Mouse (Mus musculus) heart, embryonic 10.5 days (tissue): ENCODE data around the gene Wnt4. TPM values are rescaled to one million over a fixed set of nuclear protein-coding genes. Genes with fewer than 3 reads are reported as not detected.

ENCODE experiments used
- DNase-seq: peaks from one replicate; pipeline ENCODE4 v3.0.0-alpha.2; 2017; ENCODE audit warnings: low spot score
- H3K27ac ChIP-seq: fragments of 300-500 bp; sonication (generic); 2 replicates; pipeline ENCODE4 v1.5.1; 2016; ENCODE audit warnings: mild to moderate bottlenecking
- H3K27me3 ChIP-seq: fragments of 300-500 bp; sonication (generic); 2 replicates; pipeline ENCODE4 v1.6.1; 2016; ENCODE audit warnings: mild to moderate bottlenecking; ENCODE audit not compliant: poor library complexity, insufficient read depth, severe bottlenecking
- H3K36me3 ChIP-seq: fragments of 300-500 bp; sonication (generic); 2 replicates; pipeline ENCODE4 v1.6.1; 2016; ENCODE audit warnings: mild to moderate bottlenecking, moderate library complexity
- H3K4me1 ChIP-seq: fragments of 300-500 bp; sonication (generic); 2 replicates; pipeline ENCODE4 v1.6.1; 2016; ENCODE audit warnings: mild to moderate bottlenecking
- H3K4me3 ChIP-seq: fragments of 300-500 bp; sonication (generic); 2 replicates; pipeline ENCODE4 v1.5.1; 2016; ENCODE audit warnings: mild to moderate bottlenecking, moderate library complexity
- H3K9me3 ChIP-seq: fragments of 300-500 bp; sonication (generic); 2 replicates; pipeline ENCODE4 v1.6.1; 2016; ENCODE audit warnings: mild to moderate bottlenecking, moderate library complexity
- WGBS: fragments of 180-500 bp; shearing (Covaris S2); methylation state at CpG from one replicate; pipeline ENCODE4 v1.1.7; 2016; 5-methylcytosine and 5-hydroxymethylcytosine counted together
- polyA plus RNA-seq: library from polyadenylated mRNA; unstranded; fragments of >200 nt; fragmentation: Nextera tagmentation; extraction: Ambion mirVana; gene quantifications from 2 replicates; pipeline ENCODE4 v1.2.1, GENCODE M21; 2016

Wnt4 gene
- polyA plus RNA-seq, 1 experiment from 2014 or later: 0.98 TPM

DNA sequence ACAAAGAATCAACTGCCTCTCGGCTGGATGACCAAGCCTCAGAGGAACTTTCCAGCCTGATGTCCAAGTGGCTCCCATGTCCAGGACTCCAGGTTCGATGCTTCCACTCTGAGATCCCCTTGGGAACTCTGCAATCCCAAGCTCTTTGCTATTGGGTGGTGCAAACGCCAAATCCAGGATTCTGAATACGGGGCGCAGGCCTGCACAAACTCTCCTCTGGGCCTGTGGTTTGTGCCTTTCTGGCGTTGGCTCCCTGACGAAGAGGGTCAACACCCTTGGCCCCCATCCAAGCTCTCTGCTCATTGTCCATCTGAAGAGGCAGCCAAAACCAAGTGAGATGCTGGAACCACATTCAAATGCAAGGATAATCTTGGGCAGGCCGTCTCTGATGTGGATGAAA is 21.1 kb downstream of the Wnt4 start:
- no peaks in the 10 kb centered on the region for H3K9me3 ChIP-seq
- no peak overlapping the region for H3K27ac ChIP-seq
- peaks cover 8% of the 10 kb centered on the region; the same call in 1 of the 2 replicates for H3K27me3 ChIP-seq
- peaks cover 3% of the 10 kb centered on the region; the same call in 1 of the 2 replicates for H3K36me3 ChIP-seq
- peaks cover 38% of the 10 kb centered on the region for H3K4me1 ChIP-seq
- H3K4me3 ChIP-seq: no peak overlapping the region
- WGBS: 81% methylated on average over 8 of the region's 8 CpGs
- no peak for DNase-seq

DNA sequence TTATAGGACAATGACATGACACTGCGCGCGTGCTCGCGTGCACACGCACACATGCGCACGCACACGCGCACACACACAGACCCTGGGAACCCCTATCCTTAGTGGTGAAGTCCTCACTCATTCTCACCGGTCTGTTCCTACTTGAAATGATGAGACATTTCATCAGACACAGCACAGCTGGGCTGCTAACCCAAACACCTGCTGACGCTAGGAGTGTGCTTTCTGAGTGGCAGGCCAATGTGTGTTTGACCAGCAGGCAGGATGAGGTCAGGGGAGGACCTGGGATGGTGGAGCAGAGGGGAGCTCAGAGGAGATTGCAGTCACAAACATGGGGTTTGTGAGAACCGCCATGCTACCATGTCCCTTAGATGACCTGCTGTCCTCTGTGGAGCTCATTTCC is 22.9 kb downstream of the Wnt4 start:
- DNase-seq: no peak
- WGBS: 92% methylated on average over 13 of the region's 13 CpGs
- Histone ChIP-seq H3K4me3 (no peak overlapping the region), H3K9me3 (no peaks in the 10 kb centered on the region), H3K27ac (no peak overlapping the region), H3K27me3 (peaks cover 7% of the 10 kb centered on the region; the same call in 1 of the 2 replicates), H3K4me1 (peaks cover 26% of the 10 kb centered on the region), H3K36me3 (peaks cover 3% of the 10 kb centered on the region; the same call in 1 of the 2 replicates)

DNA sequence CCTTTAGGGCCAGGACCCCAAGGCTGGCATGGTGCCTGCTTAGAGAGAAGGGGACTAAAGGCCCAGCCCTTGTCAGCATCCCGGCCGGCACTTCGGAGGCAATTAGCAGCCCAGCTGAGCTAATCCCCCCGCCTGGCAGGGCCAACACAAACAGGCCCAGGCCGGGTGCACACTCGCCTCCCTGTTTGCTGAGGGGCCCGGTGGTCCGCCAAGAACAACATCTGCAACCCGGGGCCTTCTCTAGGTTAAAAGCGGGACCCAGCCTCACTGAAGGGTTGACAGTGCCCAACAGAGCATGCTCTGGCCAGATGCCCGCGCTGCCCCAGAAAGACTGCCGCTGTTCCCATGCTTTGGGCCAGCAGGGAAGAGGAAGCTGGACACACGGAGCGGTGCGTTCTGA is 24.3 kb downstream of the Wnt4 start:
- H3K4me1 ChIP-seq: peaks cover 31% of the 10 kb centered on the region
- DNase-seq: no peak
- H3K27ac ChIP-seq: no peak overlapping the region; the same call in 1 of the 2 replicates
- peaks cover 3% of the 10 kb centered on the region; the same call in 1 of the 2 replicates for H3K36me3 ChIP-seq
- H3K4me3 ChIP-seq: no peak overlapping the region
- WGBS: 61% methylated on average over 16 of the region's 16 CpGs
- no peaks in the 10 kb centered on the region for H3K9me3 ChIP-seq
- no peaks in the 10 kb centered on the region for H3K27me3 ChIP-seq

DNA sequence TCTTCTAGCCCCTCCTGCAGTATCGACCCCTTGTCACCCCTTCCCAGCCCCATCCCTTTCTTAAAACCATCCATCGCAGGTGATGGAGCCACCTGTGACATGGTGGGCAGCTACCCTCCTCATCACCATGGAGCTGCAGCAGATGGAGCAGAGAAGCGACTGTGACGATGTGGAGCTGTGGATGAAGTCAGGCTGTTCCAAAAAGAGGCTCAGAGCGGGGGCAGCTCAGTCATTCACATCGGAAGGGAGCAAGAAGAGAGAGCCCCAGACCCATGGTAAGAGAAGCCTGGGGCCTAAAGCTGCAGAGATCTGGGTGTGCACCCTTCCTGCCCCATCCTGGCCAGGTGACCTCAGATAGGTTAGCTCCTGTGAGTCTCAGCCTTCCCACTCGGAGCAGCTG is 26.8 kb downstream of the Wnt4 start:
- Histone ChIP-seq H3K4me1 (peaks cover 28% of the 10 kb centered on the region), H3K4me3 (no peak overlapping the region), H3K27me3 (no peaks in the 10 kb centered on the region), H3K9me3 (no peaks in the 10 kb centered on the region), H3K36me3 (no peaks in the 10 kb centered on the region; the same call in 1 of the 2 replicates), H3K27ac (no peak overlapping the region)
- peak; percentile 65 for DNase-seq
- WGBS: 90% methylated on average over 7 of the region's 7 CpGs

DNA sequence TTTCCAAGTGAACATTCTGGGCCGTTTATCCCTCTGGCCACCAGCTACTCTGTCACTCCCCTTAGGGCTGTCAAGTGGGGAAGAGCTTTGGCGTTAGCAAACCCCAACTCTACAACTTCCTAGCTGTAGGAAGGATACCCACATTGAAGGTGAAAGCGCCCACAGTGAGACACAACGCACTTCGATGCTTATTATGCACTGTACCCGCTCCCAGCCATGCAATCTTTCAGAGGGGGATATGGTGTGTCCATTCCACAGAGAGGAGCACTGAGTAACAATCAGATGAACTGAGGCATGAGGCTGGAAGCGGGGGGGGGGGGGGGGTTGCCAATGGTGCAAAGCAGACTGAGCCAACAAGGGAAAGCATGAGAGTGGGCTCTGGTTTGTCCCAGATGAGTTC is 27.8 kb downstream of the Wnt4 start:
- Histone ChIP-seq H3K27me3 (no peaks in the 10 kb centered on the region), H3K36me3 (no peaks in the 10 kb centered on the region; the same call in 1 of the 2 replicates), H3K4me3 (no peak overlapping the region), H3K27ac (no peak overlapping the region), H3K4me1 (peaks cover 31% of the 10 kb centered on the region), H3K9me3 (no peaks in the 10 kb centered on the region)
- 92% methylated on average over 6 of the region's 7 CpGs for WGBS
- DNase-seq: peak; percentile 62

DNA sequence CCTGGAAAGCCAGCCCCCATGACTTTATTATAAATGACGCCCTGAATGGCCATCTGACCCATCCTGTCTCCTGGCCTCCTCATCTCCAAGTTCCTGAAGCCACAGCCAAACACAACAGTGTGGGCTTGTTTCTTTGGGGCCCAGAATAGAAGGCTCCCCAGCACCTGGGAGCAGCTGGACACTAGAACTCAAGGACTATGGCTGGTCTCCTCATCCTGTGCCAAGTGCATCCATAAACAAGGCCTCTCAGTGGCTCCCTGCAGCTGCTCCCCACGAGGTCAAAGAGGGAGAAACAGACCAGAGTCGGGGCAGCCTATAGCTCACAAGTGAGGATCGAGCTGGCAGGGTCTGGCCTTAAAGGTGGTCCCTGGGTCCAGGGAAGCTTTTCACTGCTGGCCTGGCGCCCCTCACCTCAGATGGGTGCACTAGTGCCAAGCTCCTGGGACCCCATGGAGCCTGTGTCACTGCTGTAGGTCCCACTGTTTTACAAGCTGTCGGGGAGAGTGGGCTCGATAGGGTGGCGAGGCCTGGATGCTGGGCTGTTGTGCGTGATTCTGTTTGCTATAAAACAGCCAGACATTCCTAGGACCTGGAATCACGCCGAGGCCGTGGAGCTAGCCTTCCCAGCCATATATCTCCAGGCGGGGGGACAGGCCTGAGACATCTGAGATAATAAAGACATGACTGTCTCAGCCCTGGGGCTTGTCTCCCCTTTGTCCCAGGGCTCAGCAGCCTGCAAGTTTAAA is 28.7 kb downstream of the Wnt4 start:
- Histone ChIP-seq H3K27ac (peak overlapping the region; percentile 52), H3K4me3 (no peak overlapping the region), H3K4me1 (peaks cover 35% of the 10 kb centered on the region), H3K36me3 (no peaks in the 10 kb centered on the region), H3K27me3 (no peaks in the 10 kb centered on the region), H3K9me3 (no peaks in the 10 kb centered on the region)
- WGBS: 73% methylated on average over 13 of the region's 13 CpGs
- DNase-seq: peak; percentile 68

DNA sequence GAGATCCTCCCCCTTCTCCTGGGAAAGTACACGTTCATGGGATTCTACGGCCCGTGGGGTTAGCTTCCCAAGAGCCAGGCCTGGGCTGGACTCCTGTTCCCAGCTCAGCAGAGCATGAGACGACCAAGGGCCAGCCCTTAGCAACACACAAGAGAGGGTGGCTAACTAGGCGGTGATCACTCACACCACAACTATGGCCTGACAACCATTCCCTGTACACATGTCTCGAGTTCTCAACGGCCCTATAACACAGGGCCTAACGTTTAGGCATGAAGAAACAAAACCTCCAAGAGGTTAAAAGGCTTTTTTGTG is 29.2 kb downstream of the Wnt4 start:
- Histone ChIP-seq H3K4me1 (peaks cover 31% of the 10 kb centered on the region), H3K27me3 (no peaks in the 10 kb centered on the region), H3K36me3 (no peaks in the 10 kb centered on the region), H3K9me3 (no peaks in the 10 kb centered on the region), H3K27ac (peak overlapping the region; percentile 52; the same call in 1 of the 2 replicates), H3K4me3 (no peak overlapping the region)
- no peak for DNase-seq
- WGBS: 70% methylated on average over 8 of the region's 8 CpGs

DNA sequence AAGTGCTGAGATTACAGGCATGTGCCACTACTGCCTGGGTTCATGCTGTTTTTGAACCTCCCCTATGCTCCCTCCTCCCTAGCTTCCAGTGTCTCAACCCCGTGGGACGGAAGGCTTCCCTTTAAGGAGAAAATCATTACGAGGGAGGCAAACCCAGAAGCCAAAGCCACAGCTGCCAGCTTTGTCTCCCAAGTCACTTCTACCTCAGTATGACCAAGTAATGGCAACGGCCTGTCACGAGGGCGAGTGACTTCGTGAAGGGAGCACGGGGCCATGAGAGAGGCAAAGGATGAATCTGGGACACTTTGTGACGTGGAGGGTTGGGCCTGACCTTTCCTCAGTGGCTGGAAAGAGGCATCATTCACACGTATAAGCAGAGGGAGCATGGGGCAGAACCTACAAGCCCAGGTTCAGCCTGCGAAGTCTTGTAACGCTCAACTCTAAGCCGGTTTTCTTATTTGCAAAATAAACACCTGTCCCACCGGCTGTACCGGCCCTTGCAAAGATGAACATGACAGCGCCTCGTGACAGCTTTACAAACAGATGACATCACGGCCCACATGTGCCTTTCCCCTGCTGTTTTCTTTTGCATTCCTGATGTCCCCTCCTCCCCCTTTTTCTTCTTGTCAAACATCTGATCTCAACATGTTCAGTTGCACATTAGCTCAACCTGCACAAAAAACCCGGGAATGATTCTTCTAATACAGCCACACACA is 29.9 kb downstream of the Wnt4 start:
- peak; percentile 67 for DNase-seq
- H3K27me3 ChIP-seq: no peaks in the 10 kb centered on the region
- peaks cover 26% of the 10 kb centered on the region for H3K4me1 ChIP-seq
- H3K9me3 ChIP-seq: no peaks in the 10 kb centered on the region
- H3K27ac ChIP-seq: no peak overlapping the region
- 82% methylated on average over 19 of the region's 19 CpGs for WGBS
- H3K4me3 ChIP-seq: no peak overlapping the region
- H3K36me3 ChIP-seq: no peaks in the 10 kb centered on the region

DNA sequence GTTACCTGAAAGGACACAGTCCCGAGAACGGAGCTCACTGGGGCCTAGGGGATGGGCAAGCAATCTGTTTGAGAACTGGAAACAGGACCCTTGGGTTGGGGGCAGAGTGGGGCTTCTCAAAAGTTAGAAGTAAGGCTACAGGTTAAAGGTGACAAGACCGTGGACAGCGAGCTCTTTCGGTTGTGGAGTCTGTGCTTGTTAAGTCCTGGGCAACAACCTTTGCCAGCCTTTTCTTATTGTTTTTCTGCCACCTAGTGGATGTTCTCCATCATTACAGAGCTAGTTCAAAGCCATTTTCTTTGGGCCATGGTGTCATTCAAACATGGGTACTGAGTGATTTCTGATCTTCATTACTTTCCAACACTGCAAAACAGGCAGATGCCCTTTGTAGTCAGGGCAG is 31.1 kb downstream of the Wnt4 start:
- Histone ChIP-seq H3K4me3 (no peak overlapping the region), H3K27ac (no peak overlapping the region), H3K27me3 (no peaks in the 10 kb centered on the region), H3K4me1 (peaks cover 23% of the 10 kb centered on the region), H3K9me3 (no peaks in the 10 kb centered on the region), H3K36me3 (no peaks in the 10 kb centered on the region)
- no peak for DNase-seq
- 60% methylated on average over 5 of the region's 5 CpGs for WGBS

DNA sequence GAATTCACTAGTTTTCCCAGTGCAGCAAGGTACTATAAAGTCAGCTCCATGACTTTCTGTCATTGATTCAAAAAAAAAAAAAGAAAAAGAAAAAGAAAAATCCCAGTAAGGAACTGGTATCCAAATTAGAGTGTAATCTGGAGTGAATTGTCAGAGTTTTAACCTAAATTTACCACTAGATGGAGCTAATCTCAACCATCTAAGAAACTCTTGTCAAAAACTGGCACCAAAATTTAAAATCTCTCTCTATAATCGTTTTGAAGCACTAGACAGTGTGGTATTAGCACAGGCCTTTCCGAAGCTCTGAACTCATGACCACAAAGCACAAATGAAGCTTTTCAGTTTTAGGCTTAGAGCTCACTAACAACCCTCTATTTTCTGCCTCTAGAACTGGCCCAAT is 36.2 kb downstream of the Wnt4 start:
- no peak for DNase-seq
- Histone ChIP-seq H3K27ac (no peak overlapping the region), H3K27me3 (no peaks in the 10 kb centered on the region), H3K4me3 (no peak overlapping the region), H3K9me3 (no peaks in the 10 kb centered on the region), H3K36me3 (peaks cover 21% of the 10 kb centered on the region), H3K4me1 (peaks cover 41% of the 10 kb centered on the region)
- WGBS: 71% methylated on average over 2 of the region's 2 CpGs

DNA sequence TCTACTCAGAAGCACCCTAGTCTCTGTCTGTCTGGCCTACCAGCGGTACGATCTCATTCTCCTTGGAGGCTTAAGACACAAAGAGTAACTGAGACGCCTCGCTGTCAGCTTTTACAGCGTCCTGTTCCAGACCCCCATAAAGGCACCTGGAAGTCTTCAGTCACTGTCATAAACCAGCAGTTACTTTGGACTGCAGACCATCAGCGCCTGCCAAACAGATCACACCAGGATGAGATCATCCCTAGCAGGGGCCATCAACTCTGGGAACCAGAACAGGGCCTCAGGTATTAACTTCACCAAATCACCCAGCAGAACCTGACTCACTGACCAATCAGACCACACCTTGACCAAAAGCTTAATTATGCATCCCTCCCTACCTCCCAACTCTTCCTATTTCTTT is 37.3 kb downstream of the Wnt4 start:
- WGBS: 51% methylated on average over 6 of the region's 6 CpGs
- no peak overlapping the region for H3K27ac ChIP-seq

DNA sequence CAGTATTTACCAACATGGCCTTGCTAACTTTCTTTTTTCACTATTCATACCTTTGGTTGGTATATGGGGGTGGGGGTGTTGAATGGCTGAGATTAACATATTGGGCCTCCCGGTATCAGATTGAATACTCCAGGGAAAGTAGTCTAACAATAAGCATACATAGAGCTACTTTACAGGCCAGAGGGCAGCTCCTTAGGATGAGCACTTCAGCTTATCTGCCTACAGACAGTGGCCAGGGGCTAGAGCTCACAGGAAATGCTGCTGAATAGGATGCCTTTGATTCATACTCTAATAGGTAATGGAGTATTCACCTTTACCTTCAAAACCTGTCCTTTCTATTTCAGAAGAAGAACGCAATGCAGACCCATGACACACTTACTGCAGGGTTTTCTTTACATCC is 37.8 kb downstream of the Wnt4 start:
- H3K27ac ChIP-seq: no peak overlapping the region
- H3K4me1 ChIP-seq: peaks cover 38% of the 10 kb centered on the region
- DNase-seq: no peak
- H3K9me3 ChIP-seq: no peaks in the 10 kb centered on the region
- no peak overlapping the region for H3K4me3 ChIP-seq
- WGBS: 86% methylated on average over 2 of the region's 2 CpGs
- no peaks in the 10 kb centered on the region for H3K27me3 ChIP-seq
- peaks cover 36% of the 10 kb centered on the region for H3K36me3 ChIP-seq

More for the DNA sequence above, 37.3 kb downstream of the Wnt4 start:
- no peaks in the 10 kb centered on the region for H3K27me3 ChIP-seq
- peaks cover 41% of the 10 kb centered on the region for H3K4me1 ChIP-seq
- DNase-seq: no peak
- H3K36me3 ChIP-seq: peaks cover 31% of the 10 kb centered on the region
- no peaks in the 10 kb centered on the region for H3K9me3 ChIP-seq
- no peak overlapping the region for H3K4me3 ChIP-seq

DNA sequence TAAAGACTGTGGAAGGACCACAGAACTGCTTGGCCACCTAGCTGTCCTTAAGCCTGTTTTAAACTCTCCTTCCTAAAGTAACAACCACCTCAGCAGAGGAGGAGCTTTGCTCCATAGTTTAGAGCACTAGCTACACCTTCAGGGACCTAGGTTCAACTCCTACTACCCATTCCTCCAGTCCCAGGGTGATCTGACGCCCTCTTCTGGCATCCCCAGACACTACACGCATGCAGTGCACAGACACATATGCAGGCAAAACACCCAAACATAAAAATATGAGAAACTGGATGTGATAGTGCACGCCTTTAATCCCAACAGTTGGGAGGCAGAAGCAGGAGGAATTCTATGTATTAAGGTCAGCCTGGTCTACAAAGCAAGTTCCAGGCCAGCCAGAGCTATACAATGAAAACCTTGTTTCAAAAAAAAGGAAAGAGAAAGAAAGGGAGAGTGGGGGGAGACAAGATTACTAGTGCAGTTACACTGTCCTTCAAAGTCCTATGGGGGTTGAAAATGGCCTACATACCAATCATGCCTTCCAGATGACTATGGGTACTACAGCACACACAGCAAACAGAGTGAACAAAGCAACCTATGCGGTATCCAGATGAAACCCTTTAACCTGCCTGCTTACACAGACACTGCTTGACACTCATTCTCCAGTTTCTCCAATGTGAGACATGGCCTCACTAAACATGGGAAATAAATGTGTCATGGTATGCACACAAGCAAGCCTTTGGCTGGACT is 38.9 kb downstream of the Wnt4 start:
- Histone ChIP-seq H3K27ac (peak overlapping the region; percentile 72), H3K9me3 (no peaks in the 10 kb centered on the region), H3K4me3 (0 out of 2 replicates have a peak overlapping the region, but pooled peaks have one; percentile 8), H3K27me3 (no peaks in the 10 kb centered on the region), H3K36me3 (peaks cover 46% of the 10 kb centered on the region), H3K4me1 (peaks cover 33% of the 10 kb centered on the region)
- 74% methylated on average over 4 of the region's 4 CpGs for WGBS
- no peak for DNase-seq
